Mouse (Mus musculus) embryonic fibroblast, embryonic 13.5 days (primary cell): Measurements from ENCODE around the gene Ankmy2.

ENCODE experiments used
- CTCF ChIP-seq: IDR thresholded peaks from 2 replicates; pipeline ENCODE4 v1.5.1; 2011; ENCODE audit warnings: mild to moderate bottlenecking, control low read depth, low read length, moderate library complexity, borderline replicate concordance; ENCODE audit not compliant: insufficient read depth
- POLR2A ChIP-seq: IDR thresholded peaks from 2 replicates; pipeline ENCODE4 v1.6.1; 2011; ENCODE audit warnings: low read depth, mild to moderate bottlenecking, control low read depth, low read length, moderate library complexity

DNA sequence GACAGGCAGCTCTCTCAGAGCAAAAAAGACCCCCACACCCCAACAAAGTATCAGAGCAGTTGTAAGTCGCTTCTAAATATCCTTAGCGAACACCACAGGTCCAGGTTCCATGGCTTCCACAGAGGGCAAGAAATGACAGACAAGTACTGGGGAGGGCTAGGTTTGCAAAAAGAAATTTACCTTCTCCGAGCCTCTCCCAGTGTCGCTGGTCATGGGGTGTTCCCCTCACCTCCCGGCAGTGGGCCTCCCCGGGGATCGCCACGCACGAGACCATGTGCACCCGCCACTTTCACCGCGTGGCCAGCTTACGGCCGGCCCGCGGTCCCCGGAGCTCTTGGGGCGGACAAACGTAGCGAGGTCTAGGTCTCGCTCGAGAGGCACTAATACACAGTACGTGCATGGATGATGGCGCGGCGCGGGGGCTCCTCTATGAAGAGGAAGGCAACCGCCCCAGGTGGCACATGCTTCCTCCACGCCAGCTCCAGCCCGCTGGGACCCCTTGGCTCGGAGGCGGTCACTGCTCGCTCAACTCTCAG lies 745 bp upstream of the Ankmy2 start:
- TF ChIP-seq CTCF (no peak), POLR2A (no peak)
